Mouse (Mus musculus) CD4-positive, CD25-positive, alpha-beta regulatory T cell, adult 2 months (primary cell): Measurements from ENCODE around the gene Tspan9.

Source experiments
- DNase-seq: peaks from one replicate; pipeline ENCODE4 v3.0.0-alpha.2; 2012; ENCODE audit warnings: low read depth, low spot score

The Tspan9 gene

GRCm38 (mm10) chr6:128020053-128020452 lies 123.3 kb downstream of the Tspan9 start:
- DNase-seq, result no peak

- DNase-seq, result no peak
Measured at GRCm38 (mm10) chr6:128019119-128019518, 124.3 kb downstream of the Tspan9 start.

- no peak for DNase-seq
Measured at GRCm38 (mm10) chr6:128015304-128015703, 128.1 kb downstream of the Tspan9 start.

DNA sequence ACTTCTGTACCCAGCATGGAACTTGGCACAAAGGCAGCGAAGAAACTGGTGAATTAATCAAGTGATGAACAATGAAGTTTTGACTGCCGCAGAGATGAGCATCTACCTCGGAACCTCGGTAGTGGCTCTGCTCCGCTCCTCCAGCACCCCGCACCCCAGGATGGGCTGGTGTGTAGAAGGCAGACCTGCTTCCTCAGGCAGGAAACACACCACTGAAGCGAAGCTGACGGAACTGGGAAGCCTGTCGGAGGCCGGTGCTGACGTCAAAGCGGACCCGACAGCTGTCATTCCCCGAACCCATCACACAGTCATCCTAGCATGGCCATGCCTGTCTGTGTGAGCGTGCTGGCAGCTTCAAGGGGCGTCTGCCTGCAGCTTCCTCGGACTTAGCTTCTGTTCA lies 131.6 kb downstream of the Tspan9 start:
- no peak for DNase-seq

GRCm38 (mm10) chr6:128011071-128011477 lies 132.3 kb downstream of the Tspan9 start:
- DNase-seq, result no peak

DNA sequence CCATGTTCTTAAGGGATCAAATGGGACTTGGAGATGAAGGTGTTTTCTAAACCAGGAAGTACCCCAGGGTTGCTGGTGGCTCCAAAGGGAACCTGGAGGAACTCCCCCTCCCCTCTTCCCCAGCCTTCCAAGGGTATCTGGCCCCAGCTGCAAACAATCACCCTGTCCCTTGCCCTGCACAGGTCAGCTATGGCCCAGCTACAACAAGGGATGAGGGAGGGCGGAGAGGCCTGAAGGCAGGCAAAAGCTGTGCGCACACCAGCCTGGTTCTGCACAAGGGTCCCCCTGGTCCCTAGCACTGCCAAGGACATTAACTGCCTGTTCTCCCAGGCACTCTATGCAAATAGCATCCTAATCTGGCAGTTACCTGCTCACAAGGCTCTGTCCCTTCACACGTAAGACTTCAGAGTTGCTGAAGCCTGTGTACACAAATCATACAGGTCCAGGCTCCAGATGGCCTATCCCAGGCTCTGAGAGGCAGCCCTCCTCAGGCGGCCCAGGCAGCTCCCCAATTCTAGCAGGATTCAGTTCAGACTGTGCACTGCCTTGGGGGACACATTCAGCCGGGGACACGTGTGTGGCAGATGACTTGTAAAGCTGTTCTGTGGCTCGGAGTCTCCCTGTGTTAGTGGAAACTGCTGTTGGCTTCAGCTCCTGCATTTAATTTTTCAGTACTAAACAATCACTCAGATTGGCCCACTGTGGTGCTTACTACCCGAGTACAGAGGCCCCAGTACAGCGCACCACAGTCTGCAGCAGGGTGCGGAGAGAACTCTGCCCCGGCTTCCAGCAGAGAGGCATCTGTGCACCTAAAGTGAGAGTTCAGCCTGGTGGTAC lies 133.0 kb downstream of the Tspan9 start:
- DNase-seq, result no peak

GRCm38 (mm10) chr6:128007982-128008562 lies 135.3 kb downstream of the Tspan9 start:
- no peak for DNase-seq

GRCm38 (mm10) chr6:128007241-128007701 lies 136.1 kb downstream of the Tspan9 start:
- no peak for DNase-seq

DNA sequence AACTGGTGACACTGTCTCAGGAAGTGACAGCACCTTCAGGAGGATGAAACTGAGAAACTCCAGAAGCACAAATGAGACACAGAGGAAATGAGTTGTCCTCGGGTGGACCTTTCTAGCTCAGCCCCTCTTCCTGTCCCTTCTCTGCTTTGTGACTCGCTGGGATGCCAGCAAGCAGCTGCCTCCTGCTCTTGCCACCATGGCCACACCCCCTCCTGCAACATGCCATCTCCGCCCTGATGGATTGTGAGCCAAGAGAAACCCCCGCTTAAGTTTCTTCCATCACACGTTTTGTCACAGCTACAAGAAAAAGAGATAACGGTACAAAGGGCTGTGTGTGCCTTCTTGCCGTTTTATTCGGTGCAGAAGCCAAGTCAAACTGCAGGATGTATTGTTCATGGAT lies 137.2 kb downstream of the Tspan9 start:
- peak; percentile 44 for DNase-seq

- DNase-seq, result no peak
Measured at GRCm38 (mm10) chr6:128004544-128004943, 138.8 kb downstream of the Tspan9 start.

DNA sequence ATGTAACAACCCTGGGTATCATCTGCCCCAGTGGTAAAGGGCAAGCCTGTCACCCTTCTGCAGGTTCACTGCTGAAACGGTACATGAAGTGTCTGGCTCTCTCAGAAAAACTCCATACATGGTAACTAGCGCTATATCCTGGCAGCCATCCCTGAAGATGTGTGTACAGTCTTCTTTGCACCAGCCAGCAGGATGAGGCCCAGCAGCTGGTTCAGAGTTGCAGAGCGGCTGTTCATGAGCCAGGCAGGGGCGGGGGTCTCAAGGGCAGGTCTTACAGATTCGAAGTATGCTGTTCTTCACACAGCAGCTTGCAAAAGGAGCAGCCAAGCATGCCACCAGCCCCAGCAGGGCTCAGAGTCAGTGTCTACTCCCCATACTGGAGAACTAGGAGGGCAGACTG lies 139.9 kb downstream of the Tspan9 start:
- DNase-seq, result no peak

- no peak for DNase-seq
Measured at GRCm38 (mm10) chr6:128002667-128003066, 140.7 kb downstream of the Tspan9 start.

DNA sequence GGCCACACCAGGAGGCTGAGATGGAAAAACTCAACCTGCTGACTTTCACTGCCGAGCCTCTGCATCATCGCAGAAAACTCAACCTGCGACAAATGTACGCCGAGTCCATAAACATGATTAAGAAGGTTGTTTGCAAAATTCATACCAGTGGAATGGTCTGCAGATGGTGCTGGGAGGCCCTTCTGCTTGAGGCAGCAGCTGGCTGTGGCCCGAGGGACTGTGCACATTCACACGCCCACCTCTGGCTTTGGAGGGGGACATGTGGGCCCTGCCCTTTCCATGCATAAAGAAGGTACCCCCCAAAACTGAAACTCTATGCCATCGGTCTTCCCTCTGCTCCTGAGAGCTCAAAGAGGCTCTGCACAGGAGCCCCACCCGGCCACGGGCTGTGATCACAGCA lies 141.3 kb downstream of the Tspan9 start:
- no peak for DNase-seq

DNA sequence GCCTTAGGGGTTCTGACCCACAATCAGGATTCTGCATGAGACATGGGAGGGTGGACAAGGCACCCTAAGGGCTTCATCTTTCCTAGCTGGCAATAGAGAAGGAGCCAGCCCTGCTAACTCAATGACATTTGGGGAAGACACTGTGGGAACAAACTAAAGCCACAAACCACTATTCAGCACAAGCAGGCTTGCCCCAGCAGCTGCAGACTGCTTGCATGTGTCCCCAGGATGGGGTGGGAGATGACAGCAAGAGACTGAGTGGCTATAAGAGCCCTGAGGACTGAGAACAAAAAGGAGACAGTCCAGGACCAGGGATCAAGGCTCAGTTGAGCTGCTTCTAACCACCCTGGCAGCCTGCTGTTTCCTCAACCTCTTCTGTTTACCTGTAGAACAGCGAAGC lies 141.8 kb downstream of the Tspan9 start:
- DNase-seq, result no peak

- DNase-seq, result no peak
Measured at GRCm38 (mm10) chr6:128000777-128001176, 142.6 kb downstream of the Tspan9 start.

DNA sequence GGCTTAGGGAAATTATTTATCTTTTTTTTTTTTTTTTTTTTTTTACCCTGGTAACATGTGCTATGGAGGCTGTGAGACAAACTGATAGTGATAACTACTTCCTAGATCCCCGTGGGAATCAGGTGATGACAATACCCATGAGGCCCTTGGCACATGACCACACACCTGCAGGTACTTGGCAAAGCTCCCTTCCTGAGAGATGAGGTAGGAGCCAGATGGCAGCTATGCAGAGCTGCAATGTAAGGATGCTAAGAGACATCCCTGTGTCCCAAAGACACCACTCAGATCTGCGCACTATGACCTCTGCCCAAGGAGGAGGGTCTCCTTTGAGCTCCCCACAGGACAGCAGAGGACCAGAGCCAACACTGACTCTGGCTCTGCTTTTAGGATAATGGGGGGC lies 144.3 kb downstream of the Tspan9 start:
- DNase-seq, result no peak

GRCm38 (mm10) chr6:127996928-127997327 lies 146.5 kb downstream of the Tspan9 start:
- DNase-seq, result peak; percentile 25

GRCm38 (mm10) chr6:127992993-127993392 lies 150.4 kb downstream of the Tspan9 start:
- no peak for DNase-seq

- peak; percentile 66 for DNase-seq
Measured at GRCm38 (mm10) chr6:127991509-127992176, 151.8 kb downstream of the Tspan9 start.

- DNase-seq, result no peak
Measured at GRCm38 (mm10) chr6:127989624-127990212, 153.7 kb downstream of the Tspan9 start.

- DNase-seq, result no peak
Measured at GRCm38 (mm10) chr6:127988944-127989494, 154.4 kb downstream of the Tspan9 start.

DNA sequence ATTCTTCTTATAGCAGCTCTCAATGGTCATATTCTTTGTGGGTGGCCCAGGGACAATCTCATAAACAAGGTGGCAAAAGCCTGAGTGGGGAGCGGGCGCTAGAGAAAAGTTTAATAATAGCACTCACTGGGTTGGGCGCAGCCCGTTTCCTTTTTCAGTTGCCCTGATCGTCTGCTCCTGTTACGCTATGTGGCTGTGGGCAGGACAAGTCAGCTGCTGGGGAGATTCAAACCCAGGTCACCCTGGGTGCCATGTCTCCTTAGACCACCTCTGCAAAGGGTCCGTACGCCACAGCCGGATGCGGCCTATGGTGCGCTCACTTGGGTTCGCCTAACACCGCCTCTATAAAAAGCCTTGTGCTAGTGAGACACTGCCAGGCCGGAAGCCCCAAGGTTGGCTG lies 156.0 kb downstream of the Tspan9 start:
- DNase-seq, result no peak
